Mouse (Mus musculus) layer of hippocampus, postnatal 25 days (tissue): ENCODE results near the gene Hmga1b. TPM values are rescaled to one million over a fixed set of nuclear protein-coding genes. Genes with fewer than 3 reads are reported as not detected.

Source experiments
- total RNA-seq, 2 experiments: library from RNA; stranded (reverse); gene quantifications; 2 replicates each; pipeline ENCODE4 v1.2.3; 2021

Gene Hmga1b
- total RNA-seq, 2 experiments from 2014 or later = 19.9 to 22.8 TPM

Other genes with a start within 250 kb of the Hmga1b start
- gene Gcgr, start 232.1 kb upstream of the Hmga1b start, total RNA-seq = under 1 TPM; 0.15 to 0.19 TPM
- 10 to 100 TPM; 86.1 to 86.5 TPM for gene Mcrip1, start 213.1 kb upstream of the Hmga1b start, total RNA-seq
- gene Ppp1r27, start 211.7 kb upstream of the Hmga1b start, total RNA-seq = not detected
- gene P4hb, start 189.5 kb upstream of the Hmga1b start, total RNA-seq = 100 to 1,000 TPM; 127 to 136 TPM
- gene Arhgdia, start 181.2 kb upstream of the Hmga1b start, total RNA-seq = 100 to 1,000 TPM; 306 to 324 TPM
- gene Alyref, start 164.4 kb upstream of the Hmga1b start, total RNA-seq = 10 to 100 TPM; 61.7 to 67.4 TPM
- gene Anapc11, start 164.4 kb upstream of the Hmga1b start, total RNA-seq = 100 to 1,000 TPM in 1 of 2 experiments, 10 to 100 TPM in 1; 87.2 to 109 TPM
- gene Npb, start 154.3 kb upstream of the Hmga1b start, total RNA-seq = 1 to 10 TPM; 2.1 to 2.9 TPM
- gene Pcyt2, start 144.9 kb upstream of the Hmga1b start, total RNA-seq = 100 to 1,000 TPM; 133 to 162 TPM
- 10 to 100 TPM; 36.1 to 42.4 TPM for gene Sirt7, start 137.6 kb upstream of the Hmga1b start, total RNA-seq
- gene Mafg, start 129.2 kb upstream of the Hmga1b start, total RNA-seq = 10 to 100 TPM; 68.9 to 83.2 TPM
- gene Pycr1, start 119.0 kb upstream of the Hmga1b start, total RNA-seq = 1 to 10 TPM; 4.3 to 4.9 TPM
- gene Myadml2, start 114.6 kb upstream of the Hmga1b start, total RNA-seq = 1 to 10 TPM; 2.5 to 3.5 TPM
- gene Notum, start 101.6 kb upstream of the Hmga1b start, total RNA-seq = 1 to 10 TPM; 4.5 to 8.2 TPM
- 10 to 100 TPM; 50.0 to 55.7 TPM for gene Aspscr1, start 89.8 kb upstream of the Hmga1b start, total RNA-seq
- gene Cenpx, start 49.1 kb upstream of the Hmga1b start, total RNA-seq = 10 to 100 TPM; 20.1 to 21.9 TPM
- 10 to 100 TPM; 47.0 to 65.2 TPM for gene Lrrc45, start 48.9 kb upstream of the Hmga1b start, total RNA-seq
- gene Rac3, start 41.3 kb upstream of the Hmga1b start, total RNA-seq = 10 to 100 TPM; 33.7 to 46.8 TPM
- gene Dcxr, start 35.5 kb upstream of the Hmga1b start, total RNA-seq = 10 to 100 TPM; 12.4 to 12.9 TPM
- 1 to 10 TPM; 1.5 to 1.6 TPM for gene Cbr2, start 30.7 kb upstream of the Hmga1b start, total RNA-seq
- gene Rfng, start 21.4 kb downstream of the Hmga1b start, total RNA-seq = 10 to 100 TPM; 68.8 to 74.1 TPM
- gene Gps1, start 21.5 kb downstream of the Hmga1b start, total RNA-seq = 100 to 1,000 TPM; 147 to 153 TPM
- gene Dus1l, start 33.6 kb downstream of the Hmga1b start, total RNA-seq = 10 to 100 TPM; 45.7 to 50.0 TPM
- 100 to 1,000 TPM; 191 to 198 TPM for gene Fasn, start 61.8 kb downstream of the Hmga1b start, total RNA-seq
- 1 to 10 TPM; 4.8 to 8.0 TPM for gene Ccdc57, start 170.1 kb downstream of the Hmga1b start, total RNA-seq
- 1 to 10 TPM; 2.0 to 2.2 TPM for gene Slc16a3, start 185.7 kb downstream of the Hmga1b start, total RNA-seq
- gene Csnk1d, start 228.5 kb downstream of the Hmga1b start, total RNA-seq = 100 to 1,000 TPM; 127 to 128 TPM